Mouse (Mus musculus): ENCODE measurements around the gene Krtdap.
"Not testable (repeated sequence)": the region's sequence is repeated elsewhere in the genome, so short reads cannot be mapped to it uniquely, and the experiment has no call there.

Gene Krtdap

DNA sequence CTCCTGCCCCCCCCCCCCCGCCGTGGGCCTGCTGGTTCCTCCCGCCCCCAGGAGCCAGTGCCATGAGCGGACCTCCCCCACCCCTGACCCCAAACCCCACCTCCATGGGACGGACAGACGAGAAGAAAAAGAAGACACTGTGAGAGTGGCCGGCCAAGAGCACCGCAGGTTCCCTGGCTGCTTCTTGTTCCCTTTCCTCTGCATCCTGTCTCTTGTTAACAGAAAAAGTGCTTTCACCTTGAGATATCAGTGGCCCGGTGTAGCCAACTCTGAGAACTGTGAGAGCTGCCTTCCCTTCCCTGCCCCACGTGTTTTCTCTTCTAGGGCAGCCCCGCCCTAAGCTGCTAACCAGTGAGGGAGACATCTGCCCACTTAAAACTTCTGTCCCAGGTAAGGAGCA lies 45.0 kb downstream of the Krtdap start:
- ATAC-seq (ENCODE audit: insufficient number of reproducible peaks, low FRiP score, low TSS enrichment), result not testable (repeated sequence)

DNA sequence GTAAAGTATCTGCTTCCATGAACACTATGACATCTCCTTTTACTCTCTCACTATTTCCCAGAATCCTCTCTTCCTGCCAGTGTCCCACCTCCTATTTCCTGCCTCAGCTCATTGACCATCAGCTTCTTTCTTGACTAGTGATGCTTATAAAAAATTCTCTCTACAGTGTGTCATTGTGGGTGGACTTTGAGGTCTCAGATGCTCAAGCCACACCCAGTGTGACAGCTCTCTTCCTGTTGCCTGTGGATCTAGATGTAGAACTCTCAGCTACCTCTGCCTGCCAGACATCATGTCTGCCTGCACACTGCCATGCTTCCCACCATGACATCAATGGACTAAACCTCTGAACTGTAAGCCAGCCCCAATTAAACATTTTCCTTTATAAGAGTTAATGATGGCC lies 49.6 kb downstream of the Krtdap start:
- ATAC-seq (ENCODE audit: insufficient number of reproducible peaks, low FRiP score, low TSS enrichment), result no peak

DNA sequence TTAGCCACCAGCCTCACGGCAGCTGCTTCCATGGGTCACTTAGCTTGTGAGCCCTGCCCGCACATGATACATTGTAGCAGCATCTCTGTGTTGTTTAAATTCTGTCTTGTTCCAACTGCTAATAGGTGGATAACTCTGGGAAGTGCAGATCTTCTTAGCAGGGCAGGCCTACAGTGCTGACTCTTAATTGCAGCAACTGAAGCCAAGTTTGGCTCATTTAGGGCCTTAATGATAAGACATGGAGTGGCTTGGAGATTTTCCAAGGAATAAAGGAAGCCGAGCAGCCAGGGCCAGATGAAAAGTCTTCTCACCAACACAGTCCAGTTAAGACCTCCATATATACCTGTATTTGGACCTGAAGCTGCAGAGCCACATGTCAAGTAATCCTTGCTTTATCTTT lies 52.6 kb downstream of the Krtdap start:
- no peak for ATAC-seq (ENCODE audit: insufficient number of reproducible peaks, low FRiP score, low TSS enrichment)
